In the genomic region with DNA sequence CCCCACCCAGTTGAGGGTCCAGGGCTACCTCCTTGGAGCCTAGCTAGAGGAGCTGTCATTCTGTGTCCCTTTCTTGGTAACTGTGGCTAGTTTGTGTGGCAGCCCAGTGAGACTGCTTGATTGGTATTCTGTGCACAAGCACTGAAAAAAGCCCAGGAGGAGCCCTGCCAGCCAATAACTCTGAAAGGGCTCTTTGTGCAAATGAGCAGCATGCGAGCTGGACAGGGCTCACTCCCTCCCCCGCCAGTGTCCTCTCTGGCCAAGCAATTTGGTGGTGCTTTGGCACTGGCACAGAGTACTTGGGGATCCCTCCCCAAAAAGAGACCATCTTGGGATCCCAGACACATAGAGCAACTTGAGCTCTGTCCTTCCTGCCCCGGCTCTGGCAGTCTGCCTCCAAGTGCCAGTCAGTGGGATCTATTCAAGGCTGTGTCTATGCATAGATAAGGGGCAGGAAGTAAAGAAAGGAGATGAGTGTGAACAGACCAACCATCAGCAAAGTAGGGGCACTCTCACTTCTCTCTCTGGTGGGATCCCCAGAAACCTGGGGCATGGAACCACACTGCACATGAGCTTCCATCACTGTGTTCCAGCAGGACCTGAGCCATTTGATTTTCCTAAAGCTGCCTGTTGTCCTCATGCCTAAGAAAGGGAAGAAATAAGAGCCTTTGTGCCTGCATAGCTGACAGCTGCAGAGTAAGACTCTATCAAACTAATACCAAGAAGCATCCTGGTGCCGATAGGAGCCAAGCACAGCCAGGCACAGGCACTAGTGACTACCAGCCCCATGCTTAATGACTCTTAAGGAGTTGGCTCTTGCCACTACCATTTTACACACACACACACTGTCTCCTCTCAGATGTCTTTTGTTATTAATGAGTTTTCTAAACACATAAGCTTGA, we compare ENCODE assay signal across 9 mouse cellular contexts. TPM values are rescaled to one million over a fixed set of nuclear protein-coding genes. Genes with fewer than 3 reads are reported as not detected.
DNase-seq lines count a peak whose midpoint lies in the region; ATAC-seq lines count a peak whose summit lies in the region.
"Had no signal": no experiment of that assay in that cellular context is flagged by ENCODE, and none has a peak within 500 bp of the region (broad histone marks: within the 10 kb centered on the region; RNA-seq: fewer than 3 reads in every experiment).

No protein-coding gene starts in this region.

- peaks cover 32% of the 10 kb centered on the region for H3K4me1 ChIP-seq in hindbrain, embryonic 15.5 days (replicated peaks)
- peaks cover 43% of the 10 kb centered on the region for H3K4me1 ChIP-seq in midbrain, embryonic 13.5 days (replicated peaks)

- H3K27ac ChIP-seq in hindbrain, embryonic 15.5 days (replicated peaks), result peak overlapping the region; percentile 81
- H3K27ac ChIP-seq in midbrain, embryonic 13.5 days, result peak overlapping the region; percentile 84
- H3K27ac ChIP-seq: lung, embryonic 15.5 days had no signal

- H3K9ac ChIP-seq in hindbrain, embryonic 15.5 days, result no peak overlapping the region
- no peak overlapping the region for H3K9ac ChIP-seq in midbrain, embryonic 13.5 days (replicated peaks)
- H3K9ac ChIP-seq: lung, embryonic 15.5 days had no signal

- peak; percentile 91 for ATAC-seq in hindbrain, embryonic 15.5 days (ENCODE audit: low FRiP score, low read depth)
- ATAC-seq in midbrain, embryonic 13.5 days, result peak; percentile 91

- 31% methylated on average over 4 of the region's 4 CpGs for WGBS in hindbrain, embryonic 15.5 days
- WGBS in midbrain, embryonic 13.5 days, result 15% methylated on average over 4 of the region's 4 CpGs

- no peaks in the 10 kb centered on the region for H3K27me3 ChIP-seq in hindbrain, embryonic 15.5 days
- H3K27me3 ChIP-seq in midbrain, embryonic 13.5 days, result no peaks in the 10 kb centered on the region
- H3K27me3 ChIP-seq: lung, embryonic 15.5 days had no signal

- intact Hi-C loops in heart, postnatal 14 days (cut with DNase I), result no loop called here

- H3K4me2 ChIP-seq in hindbrain, embryonic 15.5 days, result no peak overlapping the region
- peak overlapping the region; percentile 1; the same call in 1 of the 2 replicates for H3K4me2 ChIP-seq in midbrain, embryonic 13.5 days (replicated peaks)
- H3K4me2 ChIP-seq: lung, embryonic 15.5 days had no signal

- peak; percentile 55 for DNase-seq in adipocyte (ENCODE audit: low spot score)
- DNase-seq in cerebellum, postnatal 4 days (ENCODE audit: low spot score in 2 of 2), result peak; percentile 32 to 59
- DNase-seq in thymus, postnatal 14 days, result no peak
- no peak for DNase-seq in heart, postnatal 14 days
- DNase-seq in kidney, adult 18-20 months, result no peak
- no peak for DNase-seq in thymus, postnatal 4 days

- no peak overlapping the region for H3K4me3 ChIP-seq in hindbrain, embryonic 15.5 days
- no peak overlapping the region for H3K4me3 ChIP-seq in midbrain, embryonic 13.5 days (replicated peaks)
- H3K4me3 ChIP-seq: lung, embryonic 15.5 days had no signal

- no peaks in the 10 kb centered on the region for H3K9me3 ChIP-seq in hindbrain, embryonic 15.5 days
- no peaks in the 10 kb centered on the region for H3K9me3 ChIP-seq in midbrain, embryonic 13.5 days
- H3K9me3 ChIP-seq: lung, embryonic 15.5 days had no signal

- H3K36me3 ChIP-seq in hindbrain, embryonic 15.5 days, result no peaks in the 10 kb centered on the region
- no peaks in the 10 kb centered on the region for H3K36me3 ChIP-seq in midbrain, embryonic 13.5 days
- H3K36me3 ChIP-seq: lung, embryonic 15.5 days had no signal

RNA-seq across cellular contexts. Expression of a gene that starts 11.1 kb away (rescaled TPM):
- polyA plus RNA-seq in hindbrain, embryonic 15.5 days (2015; fragmentation: Nextera tagmentation; extraction: Ambion mirVana), result 6.8 and 7.1 TPM in 2 replicates
- polyA plus RNA-seq in midbrain, embryonic 13.5 days (2015; fragmentation: Nextera tagmentation; extraction: Ambion mirVana), result 5.1 and 5.3 TPM in 2 replicates
- total RNA-seq in heart, postnatal 14 days (2021), result under 1 TPM; 0.22 to 0.43 TPM

Comparison
In these comparisons a context has a peak if more than half of its experiments do, and no peak if none do; other contexts are left out.
1. DNase-seq: peak in adipocyte (single experiment) and cerebellum, postnatal 4 days (2 of 2); none in thymus, postnatal 14 days (single experiment), heart, postnatal 14 days (0 of 2), kidney, adult 18-20 months (single experiment) and thymus, postnatal 4 days (single experiment).